Mouse (Mus musculus) midbrain, postnatal 0 days (tissue): ENCODE measurements around the gene Spint1. TPM values are rescaled to one million over a fixed set of nuclear protein-coding genes. Genes with fewer than 3 reads are reported as not detected.
A peak's percentile ranks its signal among the peaks of the same experiment; 100 is the strongest.

ENCODE experiments used
- ATAC-seq: fragments of 200-750 bp; cut with Nextera tagmentation; 2 replicates; pipeline ENCODE4 v1.8.0; 2017; ENCODE audit warnings: moderate number of reproducible peaks, mild to moderate bottlenecking, moderate TSS enrichment, moderate library complexity; ENCODE audit not compliant: low FRiP score
- DNase-seq: peaks from one replicate; pipeline ENCODE4 v3.0.0-alpha.2; 2015; ENCODE audit warnings: low spot score
- H3K27ac ChIP-seq: fragments of 300-500 bp; sonication (generic); 2 replicates; pipeline ENCODE4 v1.5.1; 2014; ENCODE audit warnings: low read depth, mild to moderate bottlenecking, low read length, mixed read lengths
- H3K27me3 ChIP-seq: fragments of 300-500 bp; sonication (generic); 2 replicates; pipeline ENCODE4 v1.6.1; 2014; ENCODE audit warnings: low read length, control low read depth, mixed read lengths; ENCODE audit not compliant: insufficient read depth
- H3K36me3 ChIP-seq: fragments of 300-500 bp; sonication (generic); 2 replicates; pipeline ENCODE4 v1.6.1; 2014; ENCODE audit warnings: low read length, control low read depth, mixed read lengths; ENCODE audit not compliant: insufficient read depth
- H3K4me1 ChIP-seq: fragments of 300-500 bp; sonication (generic); 2 replicates; pipeline ENCODE4 v1.6.1; 2014; ENCODE audit warnings: mild to moderate bottlenecking, control low read depth, antibody characterized with exemption, low read length, mixed read lengths; ENCODE audit not compliant: insufficient read depth
- H3K4me2 ChIP-seq: fragments of 300-500 bp; sonication (generic); 2 replicates; pipeline ENCODE4 v1.6.1; 2014; ENCODE audit warnings: low read depth, mild to moderate bottlenecking, low read length, mixed read lengths; ENCODE audit not compliant: poor library complexity, severe bottlenecking
- H3K4me3 ChIP-seq: fragments of 300-500 bp; sonication (generic); 2 replicates; pipeline ENCODE4 v1.5.1; 2014; ENCODE audit warnings: low read depth, mild to moderate bottlenecking, low read length, moderate library complexity
- H3K9ac ChIP-seq: fragments of 300-500 bp; sonication (generic); replicated peaks from 2 replicates; pipeline ENCODE4 v1.6.1; 2014; ENCODE audit warnings: mild to moderate bottlenecking, low read length, moderate library complexity, mixed read lengths; ENCODE audit not compliant: poor library complexity, severe bottlenecking
- H3K9me3 ChIP-seq: fragments of 300-500 bp; sonication (generic); 2 replicates; pipeline ENCODE4 v1.6.1; 2016; ENCODE audit warnings: low read length, control low read depth
- CTCF ChIP-seq: IDR thresholded peaks from 2 replicates; pipeline ENCODE4 v1.5.1; 2016; ENCODE audit warnings: antibody characterized with exemption, mild to moderate bottlenecking
- WGBS: fragments of 180-500 bp; shearing (Covaris S2); extraction: QIAGEN DNeasy Blood & Tissue Kit; methylation state at CpG from one replicate; pipeline ENCODE4 v1.1.7; 2014; 5-methylcytosine and 5-hydroxymethylcytosine counted together
- polyA plus RNA-seq: library from polyadenylated mRNA; unstranded; fragments of >200 nt; fragmentation: Nextera tagmentation; extraction: Ambion mirVana; gene quantifications from 2 replicates; pipeline ENCODE4 v1.2.1, GENCODE M21; 2015
- total RNA-seq: library from RNA; depleted of rRNA; stranded (reverse); fragments of >200 nt; gene quantifications from 2 replicates; pipeline ENCODE4 v1.2.3, GENCODE M21; 2014

The Spint1 gene
- total and polyA plus RNA-seq, 2 experiments from 2014 or later, result 1.1 to 1.9 TPM

GRCm38 (mm10) chr2:119238671-119239070 lies 1.5 kb downstream of the Spint1 start:
- ATAC-seq, result no peak
- Histone ChIP-seq H3K9me3 (no peaks in the 10 kb centered on the region), H3K36me3 (no peaks in the 10 kb centered on the region), H3K27me3 (peaks cover 45% of the 10 kb centered on the region), H3K9ac (no peak overlapping the region), H3K4me2 (no peak overlapping the region), H3K27ac (no peak overlapping the region), H3K4me1 (peaks cover 7% of the 10 kb centered on the region; the same call in 1 of the 2 replicates), H3K4me3 (no peak overlapping the region)
- no peak for DNase-seq
- 80% methylated on average over 2 of the region's 2 CpGs for WGBS
- no peak for TF ChIP-seq CTCF

GRCm38 (mm10) chr2:119240075-119240818 lies 3.1 kb downstream of the Spint1 start:
- DNase-seq (no peak), ATAC-seq (no peak)
- Histone ChIP-seq H3K36me3 (no peaks in the 10 kb centered on the region), H3K4me3 (no peak overlapping the region), H3K4me2 (no peak overlapping the region), H3K4me1 (peaks cover 7% of the 10 kb centered on the region; the same call in 1 of the 2 replicates), H3K9ac (no peak overlapping the region), H3K27me3 (peaks cover 45% of the 10 kb centered on the region), H3K27ac (no peak overlapping the region), H3K9me3 (no peaks in the 10 kb centered on the region)
- WGBS, result 78% methylated on average over 4 of the region's 4 CpGs
- TF ChIP-seq CTCF, result no peak

GRCm38 (mm10) chr2:119240819-119241186 lies 3.6 kb downstream of the Spint1 start:
- Histone ChIP-seq H3K9me3 (no peaks in the 10 kb centered on the region), H3K4me2 (no peak overlapping the region), H3K27ac (no peak overlapping the region), H3K9ac (no peak overlapping the region), H3K4me3 (no peak overlapping the region), H3K27me3 (peaks cover 44% of the 10 kb centered on the region), H3K36me3 (no peaks in the 10 kb centered on the region), H3K4me1 (peaks cover 7% of the 10 kb centered on the region; the same call in 1 of the 2 replicates)
- TF ChIP-seq CTCF, result no peak
- DNase-seq (no peak), ATAC-seq (no peak)
- 82% methylated on average over 4 of the region's 4 CpGs for WGBS

- TF ChIP-seq CTCF, result no peak
- DNase-seq, result no peak
Measured at GRCm38 (mm10) chr2:119242548-119242947, 5.4 kb downstream of the Spint1 start.

GRCm38 (mm10) chr2:119245246-119245645 lies 8.1 kb downstream of the Spint1 start:
- no peaks in the 10 kb centered on the region for H3K9me3 ChIP-seq
- 87% methylated on average over 7 of the region's 7 CpGs for WGBS

More at GRCm38 (mm10) chr2:119242548-119242947, 5.4 kb downstream of the Spint1 start:
- H3K9ac ChIP-seq, result no peak overlapping the region
- no peaks in the 10 kb centered on the region for H3K36me3 ChIP-seq
- H3K9me3 ChIP-seq, result no peaks in the 10 kb centered on the region
- H3K27me3 ChIP-seq, result peaks cover 27% of the 10 kb centered on the region
- WGBS, result 80% methylated on average over 9 of the region's 9 CpGs
- H3K4me1 ChIP-seq, result no peaks in the 10 kb centered on the region
- H3K4me3 ChIP-seq, result no peak overlapping the region
- H3K27ac ChIP-seq, result no peak overlapping the region
- no peak for ATAC-seq
- no peak overlapping the region for H3K4me2 ChIP-seq

GRCm38 (mm10) chr2:119247904-119248303 lies 10.7 kb downstream of the Spint1 start:
- DNase-seq, result peak; percentile 15
- Histone ChIP-seq H3K4me1 (no peaks in the 10 kb centered on the region), H3K27me3 (no peaks in the 10 kb centered on the region), H3K27ac (no peak overlapping the region), H3K9ac (no peak overlapping the region), H3K9me3 (no peaks in the 10 kb centered on the region), H3K4me3 (no peak overlapping the region), H3K4me2 (no peak overlapping the region), H3K36me3 (no peaks in the 10 kb centered on the region)
- no peak for TF ChIP-seq CTCF
- WGBS, result 68% methylated on average over 9 of the region's 9 CpGs
- ATAC-seq, result peak; percentile 21; the same call in 1 of the 2 replicates

More at GRCm38 (mm10) chr2:119245246-119245645, 8.1 kb downstream of the Spint1 start:
- 0 out of 2 replicates have a peak, but pooled peaks cover under 1% of the 10 kb centered on the region for H3K27me3 ChIP-seq
- H3K4me2 ChIP-seq, result no peak overlapping the region
- no peak for ATAC-seq
- no peak overlapping the region for H3K9ac ChIP-seq
- H3K4me1 ChIP-seq, result no peaks in the 10 kb centered on the region
- DNase-seq, result no peak
- no peak overlapping the region for H3K27ac ChIP-seq
- no peak for TF ChIP-seq CTCF
- H3K36me3 ChIP-seq, result no peaks in the 10 kb centered on the region
- no peak overlapping the region for H3K4me3 ChIP-seq
